Mouse (Mus musculus) forelimb bud, embryonic 11.5 days (tissue): ENCODE data around the gene Sectm1b.
A peak's percentile ranks its signal among the peaks of the same experiment; 100 is the strongest.
"Not testable (repeated sequence)": the region's sequence is repeated elsewhere in the genome, so short reads cannot be mapped to it uniquely, and the experiment has no call there.

Experiments used
- DNase-seq: peaks from one replicate; pipeline ENCODE4 v3.0.0-alpha.2; 2012; ENCODE audit warnings: low read depth, low spot score

The Sectm1b gene

DNA sequence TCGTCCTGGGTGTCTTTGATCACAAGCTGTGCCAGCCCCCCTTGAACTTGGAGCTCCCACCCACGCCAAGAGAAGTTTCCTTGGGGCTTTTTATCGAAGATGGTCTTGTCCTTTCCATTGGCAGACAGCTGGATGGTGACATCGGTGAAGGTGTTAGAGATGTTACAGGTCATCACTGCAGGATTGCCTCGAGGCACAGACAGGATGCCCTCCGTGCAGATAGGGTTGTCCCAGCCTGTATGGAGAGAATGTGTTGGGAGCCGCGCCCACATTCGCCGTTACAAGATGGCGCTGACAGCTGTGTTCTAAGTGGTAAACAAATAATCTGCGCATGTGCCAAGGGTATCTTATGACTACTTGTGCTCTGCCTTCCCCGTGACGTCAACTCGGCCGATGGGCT, 6.3 kb upstream of the Sectm1b start:
- DNase-seq: not testable (repeated sequence)

DNA sequence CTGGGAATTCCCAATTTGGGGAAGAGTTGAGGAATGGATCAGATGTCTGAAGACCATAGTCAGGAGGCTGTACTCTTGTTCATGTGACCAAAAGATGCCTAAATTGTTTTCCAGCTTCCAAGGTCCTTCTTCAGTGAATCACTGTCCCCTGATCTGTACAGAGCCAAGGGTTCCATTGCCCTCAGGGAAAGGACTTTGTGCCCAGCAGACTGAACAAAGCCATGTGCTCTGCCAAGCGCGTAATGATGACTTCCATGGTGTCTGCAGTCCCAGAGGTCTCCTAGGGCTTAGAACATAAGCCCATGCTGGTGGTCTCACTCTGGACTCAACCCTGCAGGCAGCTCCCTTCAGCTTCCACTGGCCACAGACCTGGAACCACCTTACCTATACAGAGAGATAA, 4.5 kb upstream of the Sectm1b start:
- no peak for DNase-seq

GRCm38 (mm10) chr11:121064197-121064596, 828 bp upstream of the Sectm1b start:
- no peak for DNase-seq

- DNase-seq: no peak
Measured at GRCm38 (mm10) chr11:121061615-121062014, 1.8 kb downstream of the Sectm1b start.

- not testable (repeated sequence) for DNase-seq
Measured at GRCm38 (mm10) chr11:121060401-121061067, 2.8 kb downstream of the Sectm1b start.

DNA sequence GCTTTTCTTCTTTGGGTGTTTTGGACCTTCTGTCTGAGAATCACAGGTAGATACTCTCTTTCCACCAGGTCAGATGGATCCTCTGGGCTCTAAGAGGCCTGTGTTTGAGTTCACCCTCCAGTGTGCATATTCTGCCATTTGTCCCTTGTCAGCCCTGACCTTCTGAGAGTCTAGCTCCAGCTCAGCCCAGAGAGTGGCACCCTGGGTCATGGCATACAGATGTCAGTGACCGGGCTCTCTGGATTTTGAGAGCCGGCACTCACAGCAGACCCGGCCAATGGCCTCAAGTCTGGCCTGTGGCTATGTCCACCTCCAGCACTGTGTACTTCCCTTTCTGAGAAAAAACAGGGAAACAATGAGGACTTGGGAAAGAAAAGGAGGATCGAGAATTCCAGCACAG, 3.9 kb downstream of the Sectm1b start:
- DNase-seq: no peak

- DNase-seq: no peak
Measured at GRCm38 (mm10) chr11:121058956-121059355, 4.4 kb downstream of the Sectm1b start.

- DNase-seq: no peak
Measured at GRCm38 (mm10) chr11:121058122-121058521, 5.2 kb downstream of the Sectm1b start.

- no peak for DNase-seq
Measured at GRCm38 (mm10) chr11:121056536-121057236, 6.7 kb downstream of the Sectm1b start.

DNA sequence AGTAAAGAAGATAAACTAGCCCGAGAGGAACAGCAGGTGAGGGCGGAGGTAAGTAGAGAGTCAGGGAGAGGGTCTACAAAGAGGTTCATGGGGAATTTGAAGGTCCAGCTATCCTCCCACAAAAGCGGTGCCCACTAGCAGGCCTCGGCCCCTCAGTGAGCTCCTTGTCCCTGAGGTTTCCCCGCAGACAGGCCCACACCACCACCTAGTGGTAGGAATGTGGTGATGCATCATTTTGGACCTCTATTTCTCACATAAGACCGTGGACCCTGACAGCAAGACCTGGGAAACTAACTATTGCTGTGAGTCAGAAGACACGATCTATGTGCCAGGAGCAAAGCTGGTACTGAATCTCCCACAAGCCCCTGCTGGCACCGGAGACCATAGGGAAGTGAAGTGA, 9.8 kb downstream of the Sectm1b start:
- peak; percentile 93 for DNase-seq

GRCm38 (mm10) chr11:121052387-121052786, 11.0 kb downstream of the Sectm1b start:
- DNase-seq: no peak

- DNase-seq: no peak
Measured at GRCm38 (mm10) chr11:121051793-121052192, 11.6 kb downstream of the Sectm1b start.

GRCm38 (mm10) chr11:121049840-121050239, 13.5 kb downstream of the Sectm1b start:
- no peak for DNase-seq

GRCm38 (mm10) chr11:121047826-121048399, 15.5 kb downstream of the Sectm1b start:
- peak; percentile 38 for DNase-seq

- DNase-seq: no peak
Measured at GRCm38 (mm10) chr11:121045286-121045685, 18.1 kb downstream of the Sectm1b start.

GRCm38 (mm10) chr11:121043025-121043424, 20.3 kb downstream of the Sectm1b start:
- DNase-seq: not testable (repeated sequence)

DNA sequence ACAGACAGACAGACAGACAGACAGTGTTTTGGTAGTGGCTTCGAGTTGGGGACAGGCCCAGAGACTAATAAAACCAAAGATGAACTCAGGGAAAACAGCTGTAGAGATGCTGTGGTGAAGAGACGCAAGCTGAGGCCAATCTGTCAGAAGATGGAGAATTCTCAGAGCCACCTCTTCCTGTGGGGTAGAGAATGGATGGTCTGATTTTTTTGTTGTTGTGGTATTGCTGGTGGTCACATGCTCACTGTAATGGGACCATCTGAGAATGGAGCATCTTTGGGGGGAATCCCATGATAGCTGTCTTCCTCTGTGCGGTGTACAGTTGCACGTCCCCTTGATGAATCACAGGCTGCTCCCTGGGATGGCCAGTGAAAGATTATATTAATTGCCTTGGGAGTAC, 20.9 kb downstream of the Sectm1b start:
- DNase-seq: no peak

DNA sequence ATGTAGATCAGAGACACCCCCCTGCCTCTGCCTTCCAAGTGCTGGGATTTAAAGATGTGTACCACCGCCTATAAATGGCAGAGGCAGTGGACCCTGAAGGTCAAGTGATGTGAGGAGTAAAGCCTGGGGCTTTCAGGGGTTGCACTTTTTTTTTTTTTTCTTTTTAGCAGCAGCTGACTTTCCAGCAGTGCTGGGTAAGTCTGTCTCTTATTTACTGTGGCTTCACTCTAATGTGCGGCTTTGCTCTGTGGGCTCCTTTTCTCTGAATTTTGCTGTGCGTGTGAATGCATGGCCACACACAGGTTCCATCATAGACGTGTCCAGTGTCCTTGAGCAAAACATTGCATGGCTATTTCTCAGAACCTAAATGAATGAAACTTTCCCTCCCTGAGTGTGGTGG, 21.7 kb downstream of the Sectm1b start:
- no peak for DNase-seq

GRCm38 (mm10) chr11:121041212-121041611, 22.2 kb downstream of the Sectm1b start:
- peak; percentile 80 for DNase-seq

GRCm38 (mm10) chr11:121039302-121039701, 24.1 kb downstream of the Sectm1b start, which contains the start of gene Cd7:
Gene Cd7, minus strand, starts transcription at chr11:121039418.
- DNase-seq: no peak

GRCm38 (mm10) chr11:121038366-121039240, 24.8 kb downstream of the Sectm1b start:
- no peak for DNase-seq

DNA sequence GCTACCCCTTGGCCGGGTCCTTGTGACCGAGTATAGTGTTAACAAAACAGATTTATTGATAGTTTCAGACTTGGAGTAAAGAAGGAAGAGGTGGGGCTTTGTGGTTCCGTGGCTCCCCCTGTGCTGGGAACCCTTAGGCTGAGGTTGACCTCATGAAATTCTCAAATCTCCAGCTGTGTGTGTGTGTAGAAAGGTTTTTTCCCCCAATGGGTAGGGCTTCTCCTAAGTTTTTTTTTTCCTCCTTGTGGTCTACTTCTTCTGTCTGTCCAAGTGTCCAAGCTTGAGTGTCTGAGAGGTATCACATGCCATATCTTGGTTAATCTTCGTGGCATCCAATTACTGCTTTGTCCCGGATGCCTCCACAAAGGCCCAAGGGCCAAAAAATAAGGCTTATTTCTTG, 30.3 kb downstream of the Sectm1b start:
- no peak for DNase-seq
